Mouse (Mus musculus) megakaryocyte, embryonic 14.5 days (primary cell): ENCODE data around the gene Agbl3. TPM values are rescaled to one million over a fixed set of nuclear protein-coding genes. Genes with fewer than 3 reads are reported as not detected.

Experiments used
- H3K27me3 ChIP-seq: replicated peaks from 2 replicates; pipeline ENCODE3; 2012; ENCODE audit warnings: inconsistent platforms
- H3K36me3 ChIP-seq: replicated peaks from 2 replicates; pipeline ENCODE3; 2012; ENCODE audit warnings: low read length, inconsistent platforms, mixed read lengths
- H3K4me1 ChIP-seq: 2 replicates; pipeline ENCODE4 v1.6.1; 2012; ENCODE audit warnings: inconsistent platforms
- H3K4me3 ChIP-seq: replicated peaks from 2 replicates; pipeline ENCODE3; 2012; ENCODE audit warnings: moderate library complexity, mild to moderate bottlenecking, inconsistent platforms
- H3K9me3 ChIP-seq: 2 replicates; pipeline ENCODE4 v1.6.1; 2012; ENCODE audit warnings: inconsistent platforms
- FLI1 ChIP-seq: IDR thresholded peaks from 2 replicates; pipeline ENCODE4 v1.6.1; 2012; ENCODE audit warnings: low read length, inconsistent platforms, mixed read lengths
- GATA1 ChIP-seq: IDR thresholded peaks from 3 replicates; pipeline ENCODE4 v1.6.1; 2012; ENCODE audit warnings: mixed read lengths, low read length, inconsistent platforms, borderline replicate concordance
- polyA plus RNA-seq: library from polyadenylated mRNA; stranded (reverse); fragments of >175 nt; gene quantifications from 2 replicates; pipeline ENCODE4 v1.2.3, GENCODE M21; 2012; ENCODE audit warnings: low replicate concordance; ENCODE audit not compliant: insufficient read depth

The Agbl3 gene
- polyA plus RNA-seq, 1 experiment, result 2.9 TPM

DNA sequence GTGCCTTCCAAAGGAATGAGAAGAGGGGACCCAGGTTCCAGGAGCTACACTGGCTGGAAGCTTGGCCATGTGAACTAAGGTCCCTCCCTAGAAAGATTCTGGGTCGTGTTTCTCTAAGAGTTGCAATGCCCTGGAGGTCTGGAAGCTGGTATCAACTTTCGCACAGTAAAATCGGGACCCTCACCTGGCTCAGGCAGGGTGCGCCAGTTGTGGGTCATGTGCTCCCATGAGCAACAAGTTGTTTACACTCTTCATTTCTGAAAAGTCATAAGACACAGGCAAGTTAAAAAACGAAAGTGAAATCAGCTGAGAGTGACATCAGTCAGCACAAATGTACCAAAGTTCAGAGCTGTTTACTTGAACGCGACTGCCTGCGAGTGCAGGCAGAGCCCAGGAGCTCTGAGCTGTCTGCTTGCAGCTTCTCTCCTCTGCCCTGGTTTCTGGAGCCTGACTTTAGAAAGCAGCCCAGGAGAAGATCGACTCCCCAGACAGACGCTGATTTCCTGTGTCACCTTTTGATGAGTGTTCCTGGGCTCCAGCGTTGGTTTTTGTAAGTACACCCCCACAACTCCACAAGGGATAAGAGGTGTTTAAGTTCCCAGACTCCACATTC, 82.7 kb downstream of the Agbl3 start, which contains the start of gene Tmem140:
TSS of gene Tmem140 (plus strand) at position 356 of the 613 bp plus-strand sequence.
- TF ChIP-seq FLI1 (no peak), GATA1 (no peak)
- H3K36me3 ChIP-seq, result peaks cover 37% of the 10 kb centered on the region
- H3K4me1 ChIP-seq, result peaks cover 69% of the 10 kb centered on the region
- H3K4me3 ChIP-seq, result peak within 1 kb of the TSS; percentile 94
- no peaks in the 10 kb centered on the region for H3K9me3 ChIP-seq
- H3K27me3 ChIP-seq, result no peaks in the 10 kb centered on the region

DNA sequence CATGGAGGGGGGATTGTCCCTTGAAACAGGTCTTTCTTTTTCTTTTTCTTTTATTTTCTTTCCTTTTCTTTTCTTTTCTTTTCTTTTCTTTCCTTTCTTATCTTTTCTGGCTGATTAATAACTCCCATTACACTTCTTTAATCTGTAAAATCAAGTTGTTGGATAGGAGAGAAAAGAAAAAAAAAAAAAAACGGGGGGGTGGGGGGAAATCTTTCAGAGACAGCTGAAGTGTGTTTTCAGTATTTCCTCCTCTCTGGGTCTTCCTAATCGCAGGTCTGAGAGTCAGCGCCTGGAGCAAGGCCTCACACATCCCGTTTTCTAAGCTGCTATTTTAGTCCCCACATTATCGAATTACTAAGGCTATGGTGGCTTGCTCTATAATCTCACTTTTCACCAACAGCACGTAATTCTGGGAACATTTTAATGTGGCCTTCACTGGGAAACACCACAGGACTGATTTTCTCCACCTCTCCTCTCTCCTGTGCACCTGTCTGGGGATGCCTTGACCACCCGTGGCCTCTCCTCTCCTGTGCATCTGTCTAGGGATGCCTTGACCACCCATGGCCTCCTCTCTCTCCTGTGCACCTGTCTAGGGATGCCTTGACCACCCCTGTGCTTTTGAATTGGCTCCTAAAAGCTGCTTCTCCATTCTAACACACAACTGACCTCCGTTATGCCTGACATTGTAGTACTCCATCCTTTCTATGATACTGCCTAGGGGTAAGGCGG, 83.7 kb downstream of the Agbl3 start:
- no peak for TF ChIP-seq FLI1
- no peak for TF ChIP-seq GATA1
- H3K4me1 ChIP-seq, result peaks cover 79% of the 10 kb centered on the region

GRCm38 (mm10) chr6:34865213-34865612, 85.0 kb downstream of the Agbl3 start:
- Histone ChIP-seq H3K4me3 (peak overlapping the region; percentile 89), H3K27me3 (no peaks in the 10 kb centered on the region), H3K4me1 (peaks cover 87% of the 10 kb centered on the region), H3K36me3 (peaks cover 58% of the 10 kb centered on the region), H3K9me3 (no peaks in the 10 kb centered on the region)
- no peak for TF ChIP-seq GATA1
- no peak for TF ChIP-seq FLI1

More for the DNA sequence above, 83.7 kb downstream of the Agbl3 start:
- Histone ChIP-seq H3K36me3 (peaks cover 46% of the 10 kb centered on the region), H3K4me3 (peak overlapping the region; percentile 94), H3K9me3 (no peaks in the 10 kb centered on the region), H3K27me3 (no peaks in the 10 kb centered on the region)

DNA sequence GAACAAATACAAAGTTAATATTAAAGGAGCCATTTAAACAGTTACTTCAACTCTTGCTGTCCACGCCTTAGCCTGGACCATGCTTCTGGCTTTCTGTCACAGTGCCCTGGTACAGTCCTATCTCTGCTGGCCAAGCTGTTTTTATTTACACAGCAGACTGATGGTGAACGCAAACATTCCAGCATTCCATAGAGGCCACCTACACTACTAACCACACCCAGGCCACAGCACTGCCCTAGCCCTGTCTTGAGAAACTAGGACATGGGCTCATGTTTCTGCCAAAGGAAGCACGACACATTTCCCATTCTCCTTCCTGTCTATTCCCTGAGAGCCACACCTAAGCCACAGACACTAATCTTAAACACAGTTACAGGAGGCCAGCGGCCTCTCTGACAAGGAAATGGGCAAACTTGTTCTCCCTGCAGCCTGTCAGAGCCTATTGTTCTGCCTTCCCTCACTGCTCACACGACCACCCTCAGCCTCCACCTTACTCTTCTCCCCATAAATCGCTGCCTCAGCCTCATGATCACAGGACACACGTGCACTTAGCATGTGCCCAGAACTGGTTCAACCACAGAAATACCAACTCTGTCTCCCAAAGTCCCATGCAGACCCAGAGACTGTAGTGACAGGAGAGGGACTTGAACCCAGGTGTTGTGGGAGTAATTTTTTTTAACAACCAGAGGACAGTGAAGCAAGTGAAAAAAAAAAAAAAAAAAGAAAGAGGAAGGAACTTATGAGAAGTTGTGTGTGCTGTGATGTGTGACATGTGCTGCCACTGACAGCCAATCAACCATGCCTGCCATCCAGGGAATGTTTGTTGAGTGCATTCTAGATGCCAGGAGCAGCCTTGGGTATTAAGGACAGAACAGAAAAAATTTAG, 85.7 kb downstream of the Agbl3 start:
- H3K9me3 ChIP-seq, result no peaks in the 10 kb centered on the region
- peak overlapping the region; percentile 89 for H3K4me3 ChIP-seq
- H3K27me3 ChIP-seq, result no peaks in the 10 kb centered on the region
- peaks cover 93% of the 10 kb centered on the region for H3K4me1 ChIP-seq
- H3K36me3 ChIP-seq, result peaks cover 66% of the 10 kb centered on the region
- no peak for TF ChIP-seq GATA1
- no peak for TF ChIP-seq FLI1

DNA sequence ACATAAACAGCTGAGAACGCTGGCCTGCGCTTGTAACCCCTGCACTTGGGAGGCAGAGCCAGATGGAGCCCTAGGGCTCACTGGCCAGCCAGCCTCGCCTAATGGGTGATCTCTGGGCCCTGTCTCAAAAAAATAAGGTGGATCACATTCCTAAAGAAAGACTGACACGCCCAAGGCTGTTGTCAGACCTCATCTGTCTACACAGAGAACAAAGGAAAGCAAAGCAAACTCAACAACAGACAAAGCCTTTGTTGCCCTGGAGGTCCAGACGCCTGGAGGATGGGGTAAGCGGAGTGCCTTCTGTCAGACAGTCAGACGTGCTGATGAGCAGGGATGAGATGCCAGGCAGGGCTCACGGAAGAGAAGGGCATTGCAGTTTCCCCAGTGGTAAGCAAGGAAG, 86.6 kb downstream of the Agbl3 start:
- H3K36me3 ChIP-seq, result peaks cover 74% of the 10 kb centered on the region
- H3K4me3 ChIP-seq, result peak overlapping the region; percentile 89
- TF ChIP-seq GATA1 (no peak), FLI1 (no peak)
- H3K27me3 ChIP-seq, result no peaks in the 10 kb centered on the region
- H3K9me3 ChIP-seq, result no peaks in the 10 kb centered on the region
- H3K4me1 ChIP-seq, result peaks cover 93% of the 10 kb centered on the region

DNA sequence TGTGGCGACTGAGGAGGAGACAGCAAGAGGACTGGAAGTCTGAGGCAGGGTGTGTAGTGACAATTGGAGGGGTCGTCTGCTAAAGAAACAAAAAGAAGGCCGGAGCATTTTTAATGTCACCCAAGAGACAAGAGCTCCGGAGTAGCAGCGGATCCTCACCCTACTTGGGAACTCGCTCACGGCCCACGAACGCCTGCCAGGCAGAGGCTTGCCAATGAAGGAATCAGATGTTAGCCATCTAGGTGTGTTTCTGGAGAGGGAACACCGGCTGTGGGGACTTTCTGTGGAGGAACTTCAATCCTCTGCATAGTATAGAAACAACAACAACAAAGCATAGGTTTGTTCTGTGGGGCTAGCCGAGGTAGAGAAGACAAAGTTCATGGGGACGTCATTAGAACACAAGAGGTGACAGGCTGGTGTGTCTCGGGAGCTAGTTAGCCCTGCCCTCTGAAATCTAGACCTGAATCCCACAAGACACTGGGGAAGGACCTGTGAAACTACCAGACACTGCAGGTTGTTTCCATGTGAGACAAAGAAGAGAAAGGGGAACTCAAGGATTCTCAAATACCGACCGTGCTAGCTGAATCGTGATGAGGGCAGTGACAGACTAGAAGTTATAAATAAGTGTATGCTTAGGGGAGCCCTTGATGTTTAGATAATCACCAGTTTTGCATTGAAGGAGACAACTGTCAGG, 87.2 kb downstream of the Agbl3 start:
- Histone ChIP-seq H3K4me1 (peaks cover 93% of the 10 kb centered on the region), H3K36me3 (peaks cover 81% of the 10 kb centered on the region), H3K4me3 (peak overlapping the region; percentile 89), H3K9me3 (no peaks in the 10 kb centered on the region), H3K27me3 (no peaks in the 10 kb centered on the region)
- TF ChIP-seq FLI1 (no peak), GATA1 (no peak)

- H3K27me3 ChIP-seq, result no peaks in the 10 kb centered on the region
- H3K4me3 ChIP-seq, result peak overlapping the region; percentile 89
- peaks cover 86% of the 10 kb centered on the region for H3K36me3 ChIP-seq
- no peaks in the 10 kb centered on the region for H3K9me3 ChIP-seq
- peaks cover 95% of the 10 kb centered on the region for H3K4me1 ChIP-seq
- TF ChIP-seq FLI1 (no peak), GATA1 (no peak)
These were observed 87.7 kb downstream of the Agbl3 start for GRCm38 (mm10) chr6:34867995-34868350.

- TF ChIP-seq GATA1, result no peak
- no peak for TF ChIP-seq FLI1
- peaks cover 93% of the 10 kb centered on the region for H3K36me3 ChIP-seq
- H3K4me3 ChIP-seq, result peak overlapping the region; percentile 89
- H3K4me1 ChIP-seq, result peaks cover 97% of the 10 kb centered on the region
- no peaks in the 10 kb centered on the region for H3K27me3 ChIP-seq
- no peaks in the 10 kb centered on the region for H3K9me3 ChIP-seq
These were observed 88.4 kb downstream of the Agbl3 start for GRCm38 (mm10) chr6:34868507-34869217.
